Mouse (Mus musculus) olfactory bulb, adult 2 months (tissue): ENCODE results near the gene Vps35l. TPM values are rescaled to one million over a fixed set of nuclear protein-coding genes. Genes with fewer than 3 reads are reported as not detected.

Experiments used
- H3K27ac ChIP-seq: fragments of 200-500 bp; 2 replicates; pipeline ENCODE4 v1.5.1; 2012; ENCODE audit warnings: low read depth, low read length; ENCODE audit not compliant: insufficient read depth
- H3K4me1 ChIP-seq: fragments of 200-500 bp; 2 replicates; pipeline ENCODE4 v1.6.1; 2012; ENCODE audit warnings: low read length; ENCODE audit not compliant: control insufficient read depth, insufficient read depth
- H3K4me3 ChIP-seq: fragments of 200-500 bp; 2 replicates; pipeline ENCODE4 v1.5.1; 2012; ENCODE audit warnings: mild to moderate bottlenecking, low read depth, low read length, moderate library complexity; ENCODE audit not compliant: insufficient read depth
- CTCF ChIP-seq: fragments of 200-500 bp; IDR thresholded peaks from 2 replicates; pipeline ENCODE4 v1.5.1; 2012; ENCODE audit warnings: low read depth, mild to moderate bottlenecking, low read length, moderate library complexity; ENCODE audit not compliant: insufficient read depth
- POLR2A ChIP-seq: fragments of 200-500 bp; IDR thresholded peaks from 2 replicates; pipeline ENCODE4 v1.6.1; 2012; ENCODE audit warnings: mild to moderate bottlenecking, low read depth, low read length, moderate library complexity; ENCODE audit not compliant: insufficient read depth
- WGBS: fragments of 180-500 bp; shearing (Covaris S2); methylation state at CpG from one replicate; pipeline ENCODE4 v1.1.7; 2018; 5-methylcytosine and 5-hydroxymethylcytosine counted together
- polyA plus RNA-seq: library from polyadenylated mRNA; stranded (reverse); fragments of >200 nt; gene quantifications from 2 replicates; pipeline ENCODE4 v1.2.4, GENCODE M21; 2012; ENCODE audit warnings: low replicate concordance; ENCODE audit not compliant: missing spikeins, insufficient read depth, insufficient read length

Vps35l gene
- polyA plus RNA-seq, result not detected in 2 replicates

DNA sequence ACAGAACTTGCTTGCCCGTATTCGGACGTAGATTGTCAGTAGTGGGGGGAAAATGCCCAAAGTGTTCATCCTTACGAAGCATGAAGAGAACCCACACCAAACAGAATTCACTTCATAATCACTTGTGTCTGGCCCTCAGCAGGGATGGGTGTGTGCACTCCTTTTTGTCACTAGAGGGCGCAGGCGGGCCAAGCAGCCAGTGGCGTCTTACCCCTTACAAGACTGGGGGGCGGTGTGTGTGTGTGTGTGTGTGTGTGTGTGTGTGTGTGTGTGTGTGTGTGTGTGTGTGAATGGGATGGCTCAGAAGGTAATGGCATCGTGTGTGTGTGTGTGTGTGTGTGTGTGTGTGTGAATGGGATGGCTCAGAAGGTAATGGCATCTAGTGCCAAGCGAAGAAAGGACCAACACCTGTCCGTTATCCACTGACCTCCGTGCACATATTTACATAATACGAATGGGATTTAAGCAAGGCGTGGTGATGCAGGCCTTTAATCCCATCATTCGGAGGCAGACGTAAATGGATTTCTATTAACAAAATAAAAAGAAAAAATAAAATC lies at the start of gene Vps35l:
Gene Vps35l, plus strand, starts transcription at position 252 of the 557 bp plus-strand sequence.
- Histone ChIP-seq H3K4me3 (peak within 1 kb of the TSS; percentile 75), H3K27ac (peak within 1 kb of the TSS; percentile 96), H3K4me1 (peaks cover 17% of the 10 kb centered on the region)
- WGBS, result 0% methylated on average over 15 of the region's 16 CpGs
- TF ChIP-seq CTCF (peak; percentile 80), POLR2A (no peak)

DNA sequence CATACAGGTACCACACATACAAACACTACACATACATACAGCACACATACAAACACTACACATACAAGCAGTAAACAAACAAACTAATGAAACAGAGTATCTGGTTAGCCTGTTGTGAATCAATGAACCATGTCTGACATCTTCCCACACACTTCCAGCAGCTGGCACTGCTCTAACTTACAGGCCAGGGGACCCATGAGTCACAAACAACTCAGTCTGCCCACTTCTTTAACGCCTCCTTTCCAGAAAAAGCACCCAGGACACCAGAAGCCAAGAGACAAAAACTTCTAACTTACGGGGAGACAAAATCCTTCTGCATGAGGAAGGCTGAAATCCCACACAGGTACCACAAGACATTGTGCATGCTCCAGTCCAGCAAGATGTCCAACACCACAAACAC lies 48.7 kb upstream of the Vps35l start:
- peaks cover 40% of the 10 kb centered on the region for H3K4me1 ChIP-seq
- 40% methylated on average over 2 of the region's 2 CpGs for WGBS
- no peak overlapping the region for H3K27ac ChIP-seq

DNA sequence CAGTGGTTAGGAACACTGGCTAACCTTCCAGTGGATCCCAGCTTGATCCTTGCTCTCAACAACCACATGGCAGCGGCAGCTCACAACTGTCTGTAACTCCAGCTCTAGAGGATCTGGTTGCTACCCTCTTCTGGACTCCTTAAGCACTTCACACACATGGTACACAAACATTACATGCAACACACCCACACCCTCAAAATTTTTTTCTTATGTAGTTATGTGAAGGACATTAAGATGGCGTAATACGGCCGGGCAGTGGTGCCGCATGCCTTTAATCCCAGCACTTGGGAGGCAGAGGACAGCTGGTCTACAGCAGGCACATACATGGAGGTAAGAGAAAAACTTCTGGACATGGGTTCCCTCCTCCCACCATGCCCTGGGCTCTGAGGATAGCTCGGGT lies 43.9 kb upstream of the Vps35l start:
- WGBS, result 96% methylated on average over 6 of the region's 6 CpGs
- peaks cover 17% of the 10 kb centered on the region for H3K4me1 ChIP-seq
- no peak for TF ChIP-seq POLR2A
- no peak for TF ChIP-seq CTCF
- H3K4me3 ChIP-seq, result no peak overlapping the region
- H3K27ac ChIP-seq, result no peak overlapping the region

More for the DNA sequence above, 48.7 kb upstream of the Vps35l start:
- H3K4me3 ChIP-seq, result no peak overlapping the region
- no peak for TF ChIP-seq CTCF
- no peak for TF ChIP-seq POLR2A

DNA sequence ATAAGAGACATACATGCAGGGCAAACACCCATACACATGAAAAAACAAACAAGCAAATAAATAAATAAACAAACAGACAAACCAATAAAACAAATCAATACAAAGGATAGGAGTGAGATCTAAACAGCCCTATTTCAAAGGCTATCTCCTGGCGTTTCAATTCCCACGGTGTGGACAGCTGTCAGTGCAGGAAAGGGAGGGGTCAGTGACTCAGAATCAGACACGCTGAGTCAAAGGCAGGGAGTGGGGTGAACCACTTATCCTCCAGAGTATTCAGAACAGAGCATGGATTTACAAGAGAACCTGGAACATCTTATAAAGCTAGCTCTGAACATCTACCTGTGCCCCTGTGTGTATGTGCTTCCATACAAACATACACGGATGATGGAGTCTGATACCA lies 42.9 kb upstream of the Vps35l start:
- peaks cover 14% of the 10 kb centered on the region for H3K4me1 ChIP-seq
- TF ChIP-seq POLR2A, result no peak
- TF ChIP-seq CTCF, result no peak
- H3K4me3 ChIP-seq, result no peak overlapping the region
- H3K27ac ChIP-seq, result no peak overlapping the region
- 62% methylated on average over 4 of the region's 4 CpGs for WGBS

DNA sequence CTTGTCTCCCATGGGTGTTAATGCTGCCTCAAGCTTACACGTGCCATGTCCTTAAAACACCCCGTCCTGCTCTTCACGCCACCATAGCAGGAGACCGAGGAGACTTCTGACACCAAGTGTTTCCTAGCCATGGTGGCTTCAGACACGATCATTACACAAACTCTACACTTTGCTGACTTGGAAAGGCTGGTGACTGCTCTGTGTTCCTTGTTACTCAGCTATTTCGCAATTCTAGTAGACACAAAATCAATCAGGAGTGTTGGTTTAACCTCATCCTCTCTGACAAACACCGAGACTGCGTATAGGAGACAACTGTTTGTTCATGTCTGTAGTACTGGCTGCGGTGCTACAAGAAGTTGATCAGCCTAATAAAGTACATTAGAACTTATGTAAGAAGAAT lies 41.1 kb upstream of the Vps35l start:
- TF ChIP-seq POLR2A, result no peak
- no peak for TF ChIP-seq CTCF
- peaks cover 9% of the 10 kb centered on the region for H3K4me1 ChIP-seq
- no peak overlapping the region for H3K27ac ChIP-seq
- 92% methylated on average over 9 of the region's 9 CpGs for WGBS
- H3K4me3 ChIP-seq, result no peak overlapping the region

DNA sequence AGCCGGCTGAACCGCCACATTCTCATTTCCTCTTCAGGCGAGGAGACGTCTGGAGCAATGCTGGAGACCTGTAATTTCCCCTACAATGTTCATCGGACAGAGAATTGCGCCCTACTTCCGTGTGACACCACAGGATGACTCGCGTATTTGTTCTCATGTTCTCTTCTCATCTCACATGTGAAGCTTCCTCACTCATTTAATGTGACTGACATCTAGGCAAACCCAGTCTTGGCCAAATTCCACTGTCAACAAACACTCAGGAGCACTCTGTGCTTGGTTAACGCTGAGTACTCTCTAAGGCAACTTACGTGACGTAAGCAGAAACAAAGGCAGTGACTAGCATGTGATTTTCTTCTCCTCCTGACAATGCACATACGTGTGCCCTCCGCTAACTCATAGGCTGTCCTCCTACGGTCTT lies 36.9 kb upstream of the Vps35l start:
- H3K27ac ChIP-seq, result peak overlapping the region; percentile 14; the same call in 1 of the 2 replicates
- 35% methylated on average over 15 of the region's 15 CpGs for WGBS
- H3K4me1 ChIP-seq, result peaks cover 11% of the 10 kb centered on the region
- peak overlapping the region; percentile 20 for H3K4me3 ChIP-seq
- TF ChIP-seq CTCF (no peak), POLR2A (no peak)

DNA sequence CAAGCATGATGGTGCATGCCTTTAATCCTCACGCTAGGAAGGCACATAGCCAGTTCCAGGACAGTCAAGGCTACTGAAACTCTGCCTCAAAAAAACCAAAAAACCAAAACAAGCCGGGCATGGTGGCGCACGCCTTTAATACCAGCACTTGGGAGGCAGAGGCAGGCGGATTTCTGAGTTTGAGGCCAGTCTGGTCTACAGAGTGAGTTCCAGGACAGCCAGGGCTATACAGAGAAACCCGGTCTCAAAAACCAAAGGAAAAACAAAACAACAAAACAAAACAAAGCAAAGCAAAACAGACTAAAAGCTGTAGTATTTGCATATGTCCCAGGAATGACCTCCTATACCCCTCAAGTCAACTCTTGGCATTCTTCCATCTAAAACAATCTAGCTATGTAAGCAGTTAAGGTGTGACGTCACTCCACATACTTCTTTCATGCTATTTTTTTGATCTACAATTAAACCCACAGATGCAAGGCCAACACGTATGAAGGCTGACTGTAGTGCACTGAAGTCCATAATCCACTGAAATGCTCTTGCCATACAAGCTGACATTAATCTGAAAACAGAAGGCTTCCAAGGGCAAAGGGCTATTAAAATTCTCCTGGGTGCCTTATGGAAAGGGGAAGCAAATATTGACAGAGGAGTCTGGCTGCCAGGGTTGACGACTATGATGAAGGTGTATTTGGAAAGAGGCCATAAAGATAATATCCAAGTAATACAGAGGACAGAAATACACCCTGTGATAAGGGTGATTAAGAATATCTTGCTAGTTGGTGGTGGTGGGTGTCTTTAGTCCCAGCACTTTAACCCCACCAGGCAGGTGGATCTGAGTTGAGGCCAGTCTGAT lies 35.8 kb upstream of the Vps35l start:
- Histone ChIP-seq H3K4me3 (no peak overlapping the region), H3K4me1 (peaks cover 11% of the 10 kb centered on the region), H3K27ac (0 out of 2 replicates have a peak overlapping the region, but pooled peaks have one; percentile 14)
- 53% methylated on average over 9 of the region's 9 CpGs for WGBS
- no peak for TF ChIP-seq CTCF
- TF ChIP-seq POLR2A, result no peak

DNA sequence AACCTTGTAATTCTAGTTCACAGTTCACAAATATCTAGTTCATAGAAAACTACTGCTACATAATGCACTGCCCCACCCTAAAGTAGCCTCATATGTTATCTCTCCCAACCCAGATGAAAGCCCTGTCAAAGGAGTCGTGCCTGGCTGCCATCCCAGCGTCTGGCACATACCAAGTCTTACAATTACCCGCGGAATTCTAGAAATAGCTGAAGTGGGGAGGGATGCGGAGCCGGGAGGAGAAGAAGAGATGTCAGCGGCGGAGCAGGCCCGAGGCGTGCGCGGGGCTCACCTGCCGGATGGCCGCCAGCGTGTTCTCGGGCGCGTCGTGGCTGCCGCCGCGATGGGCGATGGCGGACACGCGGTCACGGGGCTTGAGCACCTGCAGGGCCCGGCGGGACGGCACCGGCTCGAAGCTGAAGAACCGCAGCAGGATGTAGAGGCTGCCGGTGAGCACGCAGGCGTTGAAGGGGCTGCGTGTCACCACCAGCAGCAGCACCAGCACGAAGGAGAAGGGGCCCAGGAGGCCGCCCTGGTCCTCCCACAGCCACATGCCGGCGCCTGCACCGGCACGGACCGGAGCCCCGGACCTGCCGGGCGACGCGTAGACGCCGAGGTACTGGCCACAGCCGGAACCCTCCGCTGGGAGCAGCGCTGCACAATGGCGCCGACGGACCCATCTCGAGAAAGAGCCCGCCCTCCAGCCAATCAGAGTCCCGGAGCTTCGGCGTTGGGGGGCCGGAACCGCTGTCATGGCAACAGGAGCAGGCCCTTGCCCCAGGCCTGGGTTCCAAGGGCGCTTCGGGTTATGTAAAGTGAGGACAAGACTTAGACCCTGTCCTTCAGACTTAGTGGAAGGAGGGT lies 34.7 kb upstream of the Vps35l start, which contains the start of gene Gde1:
Gene Gde1, minus strand, starts transcription at position 678 of the 861 bp plus-strand sequence.
- Histone ChIP-seq H3K4me1 (peaks cover 8% of the 10 kb centered on the region), H3K4me3 (peak within 1 kb of the TSS; percentile 93), H3K27ac (peak within 1 kb of the TSS; percentile 96)
- WGBS, result under 1% methylated on average over 66 of the region's 66 CpGs
- TF ChIP-seq CTCF (0 out of 2 replicates have a peak, but pooled peaks have one; percentile 8), POLR2A (peak; percentile 81)

DNA sequence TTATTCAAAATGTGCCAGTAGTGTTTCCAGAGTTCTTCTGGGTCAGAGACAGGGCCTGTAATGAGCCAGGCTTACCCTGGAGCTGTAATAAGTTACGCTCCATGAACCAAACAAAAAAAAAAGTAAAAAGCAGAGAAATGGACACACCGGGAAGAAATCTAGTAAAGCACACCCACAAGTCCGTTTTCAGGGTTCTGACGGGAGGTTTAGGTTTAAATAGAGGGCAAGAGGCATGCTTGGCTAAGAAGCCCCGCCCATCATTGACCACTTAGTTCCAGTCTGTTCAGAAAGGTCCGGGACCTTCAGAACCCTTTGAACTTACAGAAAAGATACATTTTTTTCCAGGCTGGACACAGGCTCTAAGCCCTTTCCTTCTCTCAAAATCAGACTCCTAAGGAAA lies 34.0 kb upstream of the Vps35l start:
- no peak overlapping the region; the same call in 1 of the 2 replicates for H3K4me3 ChIP-seq
- peaks cover 8% of the 10 kb centered on the region for H3K4me1 ChIP-seq
- TF ChIP-seq CTCF, result no peak
- no peak for TF ChIP-seq POLR2A
- 20% methylated on average over 6 of the region's 6 CpGs for WGBS
- peak overlapping the region; percentile 96 for H3K27ac ChIP-seq
